Mouse (Mus musculus) heart, embryonic 11.5 days (tissue): ENCODE results near the gene Suox. TPM values are rescaled to one million over a fixed set of nuclear protein-coding genes. Genes with fewer than 3 reads are reported as not detected.

Experiments used
- ATAC-seq: fragments of 200-750 bp; cut with Nextera tagmentation; replicated peaks from 2 replicates; pipeline ENCODE4 v1.8.0; 2017; ENCODE audit warnings: moderate library complexity; ENCODE audit not compliant: insufficient number of reproducible peaks, low FRiP score, low TSS enrichment
- H3K27ac ChIP-seq: fragments of 300-500 bp; sonication (generic); 2 replicates; pipeline ENCODE4 v1.5.1; 2014; ENCODE audit warnings: mild to moderate bottlenecking, low read depth, low read length
- H3K27me3 ChIP-seq: fragments of 300-500 bp; sonication (generic); 2 replicates; pipeline ENCODE4 v1.6.1; 2014; ENCODE audit warnings: mild to moderate bottlenecking, low read length, mixed read lengths; ENCODE audit not compliant: control insufficient read depth, insufficient read depth
- H3K36me3 ChIP-seq: fragments of 300-500 bp; sonication (generic); 2 replicates; pipeline ENCODE4 v1.6.1; 2014; ENCODE audit warnings: mild to moderate bottlenecking, low read length, moderate library complexity, mixed read lengths; ENCODE audit not compliant: control insufficient read depth, insufficient read depth
- H3K4me1 ChIP-seq: fragments of 300-500 bp; sonication (generic); 2 replicates; pipeline ENCODE4 v1.6.1; 2014; ENCODE audit warnings: low read length; ENCODE audit not compliant: control insufficient read depth, insufficient read depth
- H3K4me2 ChIP-seq: fragments of 300-500 bp; sonication (generic); 2 replicates; pipeline ENCODE4 v1.6.1; 2014; ENCODE audit warnings: mild to moderate bottlenecking, moderate library complexity
- H3K4me3 ChIP-seq: fragments of 300-500 bp; sonication (generic); 2 replicates; pipeline ENCODE4 v1.5.1; 2014; ENCODE audit warnings: low read depth, low read length
- H3K9ac ChIP-seq: fragments of 300-500 bp; sonication (generic); 2 replicates; pipeline ENCODE4 v1.6.1; 2014; ENCODE audit warnings: mild to moderate bottlenecking, low read depth, low read length, moderate library complexity
- H3K9me3 ChIP-seq: fragments of 300-500 bp; sonication (generic); replicated peaks from 2 replicates; pipeline ENCODE4 v1.6.1; 2016; ENCODE audit warnings: low read length; ENCODE audit not compliant: control insufficient read depth
- WGBS: fragments of 180-500 bp; shearing (Covaris S2); extraction: QIAGEN DNeasy Blood & Tissue Kit; methylation state at CpG from one replicate; pipeline ENCODE4 v1.1.7; 2014; ENCODE audit not compliant: insufficient replicate concordance; 5-methylcytosine and 5-hydroxymethylcytosine counted together
- polyA plus RNA-seq: library from polyadenylated mRNA; unstranded; fragments of >200 nt; fragmentation: Nextera tagmentation; extraction: Ambion mirVana; gene quantifications from 2 replicates; pipeline ENCODE4 v1.2.1, GENCODE M21; 2014

Suox gene
- polyA plus RNA-seq, 1 experiment from 2014 or later: 11.1 TPM

- no peaks in the 10 kb centered on the region for H3K27me3 ChIP-seq
- no peak overlapping the region for H3K4me3 ChIP-seq
- no peak overlapping the region for H3K9ac ChIP-seq
- 98% methylated on average over 1 of the region's 1 CpGs for WGBS
- H3K9me3 ChIP-seq: no peaks in the 10 kb centered on the region
- H3K36me3 ChIP-seq: no peaks in the 10 kb centered on the region
- H3K4me2 ChIP-seq: no peak overlapping the region
- H3K27ac ChIP-seq: no peak overlapping the region
- no peak for ATAC-seq
- H3K4me1 ChIP-seq: no peaks in the 10 kb centered on the region
These were observed 17.1 kb downstream of the Suox start for GRCm38 (mm10) chr10:128656731-128657130.

- H3K4me2 ChIP-seq: no peak overlapping the region
- H3K9me3 ChIP-seq: no peaks in the 10 kb centered on the region
- H3K4me1 ChIP-seq: no peaks in the 10 kb centered on the region
- ATAC-seq: no peak
- H3K4me3 ChIP-seq: no peak overlapping the region
- H3K27ac ChIP-seq: no peak overlapping the region
- H3K36me3 ChIP-seq: no peaks in the 10 kb centered on the region
- H3K9ac ChIP-seq: no peak overlapping the region
- H3K27me3 ChIP-seq: no peaks in the 10 kb centered on the region
- 41% methylated on average over 3 of the region's 3 CpGs for WGBS
These were observed 18.6 kb downstream of the Suox start for GRCm38 (mm10) chr10:128655254-128655653.

- ATAC-seq: no peak
- H3K36me3 ChIP-seq: no peaks in the 10 kb centered on the region
- WGBS: 71% methylated on average over 4 of the region's 4 CpGs
These were observed 20.0 kb downstream of the Suox start for GRCm38 (mm10) chr10:128653866-128654265.

GRCm38 (mm10) chr10:128646139-128647089, 27.5 kb downstream of the Suox start:
- H3K27ac ChIP-seq: no peak overlapping the region
- peak overlapping the region; percentile 43; the same call in 1 of the 2 replicates for H3K9ac ChIP-seq
- no peaks in the 10 kb centered on the region for H3K9me3 ChIP-seq
- peak overlapping the region; percentile 88 for H3K4me2 ChIP-seq
- H3K36me3 ChIP-seq: no peaks in the 10 kb centered on the region
- no peaks in the 10 kb centered on the region; the same call in 1 of the 2 replicates for H3K27me3 ChIP-seq
- WGBS: 9% methylated on average over 9 of the region's 13 CpGs
- ATAC-seq: 0 out of 2 replicates have a peak, but pooled peaks have one; percentile 24
- peaks cover 13% of the 10 kb centered on the region for H3K4me1 ChIP-seq
- peak overlapping the region; percentile 50 for H3K4me3 ChIP-seq

More at GRCm38 (mm10) chr10:128653866-128654265, 20.0 kb downstream of the Suox start:
- Histone ChIP-seq H3K27ac (no peak overlapping the region), H3K4me1 (no peaks in the 10 kb centered on the region), H3K4me2 (no peak overlapping the region), H3K9me3 (no peaks in the 10 kb centered on the region), H3K9ac (no peak overlapping the region), H3K27me3 (no peaks in the 10 kb centered on the region), H3K4me3 (no peak overlapping the region)

- ATAC-seq: peak; percentile 48
- H3K9ac ChIP-seq: peak within 1 kb of the TSS; percentile 72
- WGBS: 3% methylated on average over 36 of the region's 36 CpGs
These were observed 28.5 kb downstream of the Suox start, which contains the start of gene Ikzf4 for GRCm38 (mm10) chr10:128645111-128646011. Gene Ikzf4 (minus strand): TSS chr10:128645991.

GRCm38 (mm10) chr10:128642749-128643148, 31.1 kb downstream of the Suox start:
- Histone ChIP-seq H3K9me3 (no peaks in the 10 kb centered on the region), H3K4me2 (no peak overlapping the region), H3K4me1 (peaks cover 13% of the 10 kb centered on the region), H3K9ac (no peak overlapping the region), H3K4me3 (no peak overlapping the region), H3K27ac (no peak overlapping the region), H3K36me3 (0 out of 2 replicates have a peak, but pooled peaks cover 4% of the 10 kb centered on the region), H3K27me3 (no peaks in the 10 kb centered on the region; the same call in 1 of the 2 replicates)
- 64% methylated on average over 6 of the region's 6 CpGs for WGBS
- no peak for ATAC-seq

More at GRCm38 (mm10) chr10:128645111-128646011, 28.5 kb downstream of the Suox start, which contains the start of gene Ikzf4:
- Histone ChIP-seq H3K27me3 (no peaks in the 10 kb centered on the region; the same call in 1 of the 2 replicates), H3K4me1 (peaks cover 13% of the 10 kb centered on the region), H3K4me3 (peak within 1 kb of the TSS; percentile 50), H3K9me3 (no peaks in the 10 kb centered on the region), H3K36me3 (0 out of 2 replicates have a peak, but pooled peaks cover 4% of the 10 kb centered on the region), H3K4me2 (peak within 1 kb of the TSS; percentile 88), H3K27ac (no peak within 1 kb of the TSS)

GRCm38 (mm10) chr10:128641871-128642270, 32.0 kb downstream of the Suox start:
- H3K27me3 ChIP-seq: no peaks in the 10 kb centered on the region; the same call in 1 of the 2 replicates
- H3K4me3 ChIP-seq: no peak overlapping the region
- no peak for ATAC-seq
- H3K36me3 ChIP-seq: 0 out of 2 replicates have a peak, but pooled peaks cover 4% of the 10 kb centered on the region
- 58% methylated on average over 7 of the region's 7 CpGs for WGBS
- H3K4me2 ChIP-seq: no peak overlapping the region
- H3K9me3 ChIP-seq: no peaks in the 10 kb centered on the region
- peaks cover 18% of the 10 kb centered on the region for H3K4me1 ChIP-seq
- no peak overlapping the region for H3K9ac ChIP-seq
- H3K27ac ChIP-seq: no peak overlapping the region

- Histone ChIP-seq H3K27ac (no peak overlapping the region), H3K9me3 (no peaks in the 10 kb centered on the region), H3K36me3 (0 out of 2 replicates have a peak, but pooled peaks cover 4% of the 10 kb centered on the region), H3K4me2 (no peak overlapping the region), H3K9ac (no peak overlapping the region), H3K4me1 (peaks cover 12% of the 10 kb centered on the region), H3K4me3 (no peak overlapping the region), H3K27me3 (no peaks in the 10 kb centered on the region; the same call in 1 of the 2 replicates)
- WGBS: 88% methylated on average over 15 of the region's 15 CpGs
- ATAC-seq: no peak
These were observed 33.0 kb downstream of the Suox start for GRCm38 (mm10) chr10:128640891-128641290.
